Mouse (Mus musculus) T-helper 2 cell (primary cell): ENCODE measurements around the gene Gpx2.

Experiments used
- in situ Hi-C: fragments of 300-600 bp; cut with MboI, MseI; formaldehyde crosslinking; loops from one replicate; pipeline ENCODE4 v1.15.1; 2025; ENCODE audit warnings: high pct_unique_total_duplicates

Gene Gpx2

DNA sequence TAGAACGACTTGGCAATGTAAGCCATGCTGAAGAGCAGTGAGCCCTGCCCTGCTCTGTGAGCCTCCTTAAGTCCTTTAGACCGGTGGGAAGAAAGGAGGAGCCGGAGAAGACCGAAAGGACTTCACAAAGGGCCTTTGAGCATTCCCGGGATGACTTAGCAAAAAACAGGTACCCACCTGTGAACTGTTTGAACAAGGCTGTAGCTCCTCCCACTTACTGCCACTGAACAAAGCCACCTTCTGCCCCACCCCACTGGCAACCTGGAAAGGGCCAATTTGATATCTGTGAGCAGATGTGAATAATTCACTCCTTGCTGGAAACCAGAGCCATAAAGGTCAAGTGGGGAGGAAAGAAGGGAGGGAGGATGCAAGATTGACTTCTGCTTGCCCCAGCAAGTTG, at the start of gene Gpx2:
TSS of gene Gpx2 (minus strand) at position 205 of the 400 bp plus-strand sequence.
- in situ Hi-C loops: no loop called here

DNA sequence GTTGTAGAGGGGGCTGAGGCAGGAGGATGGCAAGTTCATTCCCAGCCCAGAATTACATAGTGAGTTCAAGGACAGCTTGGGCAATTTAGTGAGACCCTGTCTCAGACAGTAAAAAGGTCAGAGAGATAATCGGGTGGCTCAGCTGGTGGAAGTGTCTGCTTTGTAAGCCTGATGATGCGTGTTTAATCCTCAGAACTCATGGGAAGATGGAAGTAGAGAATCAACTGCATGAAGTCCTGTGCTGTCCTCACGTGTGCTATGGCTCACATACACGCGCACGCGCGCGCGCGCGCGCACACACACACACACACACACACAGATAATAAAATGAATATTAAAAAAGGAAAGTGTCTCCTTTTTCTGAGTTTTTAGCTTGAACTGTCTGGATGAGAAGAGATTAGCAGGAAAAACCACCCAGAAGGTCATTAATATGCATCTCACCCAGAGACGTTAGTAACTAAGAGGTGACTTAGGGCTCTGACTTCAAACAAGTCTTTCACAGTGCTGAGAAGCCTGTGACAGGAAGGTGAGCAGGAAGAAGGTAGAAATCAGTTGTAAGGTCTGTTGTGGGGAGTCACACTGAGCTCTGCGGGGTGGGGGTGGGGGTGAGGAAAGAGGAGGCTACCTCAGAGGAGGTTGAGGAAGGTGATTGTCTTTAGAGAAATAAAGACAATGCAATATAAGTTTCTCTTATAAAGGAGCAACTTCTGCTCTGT, 49.1 kb upstream of the Gpx2 start:
- in situ Hi-C loops: loop anchor here (10.0 kb wide), 1 partner anchor 100 kb away; no protein-coding TSS in a partner anchor

DNA sequence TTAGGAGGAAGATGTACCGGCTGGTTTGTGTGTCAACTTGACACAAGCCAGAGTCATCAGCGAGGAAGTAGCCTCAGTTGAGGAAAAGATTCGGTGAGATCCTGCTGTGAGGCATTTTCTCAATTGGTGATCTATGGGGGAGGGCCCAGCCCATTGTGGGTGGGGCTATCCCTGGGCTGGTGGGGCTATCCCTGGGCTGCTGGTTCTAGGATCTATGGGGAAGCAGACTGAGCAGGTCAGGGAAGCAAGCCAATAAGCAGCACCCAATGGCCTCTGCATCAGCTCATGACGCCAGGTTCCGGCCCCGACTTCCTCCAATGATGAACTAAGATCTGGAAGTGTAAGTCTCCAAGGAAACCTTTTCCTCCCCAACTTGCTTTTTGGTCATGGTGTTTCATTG, 44.7 kb upstream of the Gpx2 start:
- in situ Hi-C loops: loop anchor here (10.0 kb wide), 1 partner anchor 105 kb away; no protein-coding TSS in a partner anchor

DNA sequence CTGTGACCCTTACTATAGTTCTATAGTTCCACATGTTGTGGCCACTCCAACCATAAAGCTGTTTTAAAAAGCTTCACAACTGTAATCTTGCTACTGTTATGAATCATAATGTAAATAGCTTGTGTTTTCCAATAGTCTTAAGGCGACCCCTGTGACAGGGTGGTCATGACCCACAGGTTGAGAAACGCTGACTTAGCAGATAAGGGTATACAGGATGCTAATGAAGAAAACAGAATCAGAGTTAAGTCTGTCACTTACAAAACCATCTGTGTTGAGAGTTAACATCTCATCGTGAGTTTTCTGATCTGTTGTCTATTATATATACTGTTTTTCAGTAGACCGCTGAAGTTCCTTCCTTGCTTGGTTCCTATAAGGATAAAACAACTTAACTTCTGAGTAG, 43.9 kb upstream of the Gpx2 start:
- in situ Hi-C loops: loop anchor here (5.0 kb wide), 1 partner anchor 123 kb away; the partner anchor contains the start of gene Max

DNA sequence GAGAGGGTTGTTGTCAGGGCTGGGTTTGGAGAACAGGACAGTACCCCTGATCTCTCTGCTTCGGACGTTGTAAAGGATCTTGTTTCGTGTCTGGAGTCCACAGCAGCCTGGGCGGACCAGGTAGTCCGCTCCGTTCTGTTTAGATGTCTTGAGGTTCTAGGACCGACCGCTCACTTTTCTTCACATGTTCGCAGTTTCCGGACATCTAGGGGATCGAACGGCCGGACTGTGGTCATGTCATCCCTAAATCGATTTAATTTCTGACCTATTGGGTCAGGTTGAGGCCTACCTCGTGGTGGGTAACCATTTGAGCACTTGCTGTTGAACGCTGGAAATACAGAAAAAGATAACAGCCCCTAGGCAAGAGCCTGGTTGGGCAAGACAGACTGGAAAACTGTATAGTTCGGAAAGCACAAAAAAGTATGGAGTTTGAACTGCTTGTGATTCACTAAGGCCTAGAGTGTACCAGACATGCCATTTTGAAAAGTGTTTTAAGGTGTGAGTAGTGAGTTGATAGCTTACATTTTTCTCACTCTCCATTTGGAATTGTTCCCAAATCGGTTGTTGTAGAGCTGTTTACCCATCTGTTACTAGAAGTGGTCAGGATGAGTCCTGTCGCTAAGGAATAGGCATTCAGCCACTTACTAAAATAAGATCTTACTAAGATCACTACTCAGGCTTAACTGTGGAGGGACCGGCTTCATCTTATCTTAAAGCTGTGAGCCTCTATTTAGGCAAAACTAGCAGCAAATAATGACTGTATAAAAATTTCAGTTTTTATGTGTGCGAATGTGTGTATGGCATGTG, 42.7 kb upstream of the Gpx2 start:
- in situ Hi-C loops: loop anchor here (5.0 kb wide), 1 partner anchor 124 kb away; the partner anchor contains the start of gene Max

DNA sequence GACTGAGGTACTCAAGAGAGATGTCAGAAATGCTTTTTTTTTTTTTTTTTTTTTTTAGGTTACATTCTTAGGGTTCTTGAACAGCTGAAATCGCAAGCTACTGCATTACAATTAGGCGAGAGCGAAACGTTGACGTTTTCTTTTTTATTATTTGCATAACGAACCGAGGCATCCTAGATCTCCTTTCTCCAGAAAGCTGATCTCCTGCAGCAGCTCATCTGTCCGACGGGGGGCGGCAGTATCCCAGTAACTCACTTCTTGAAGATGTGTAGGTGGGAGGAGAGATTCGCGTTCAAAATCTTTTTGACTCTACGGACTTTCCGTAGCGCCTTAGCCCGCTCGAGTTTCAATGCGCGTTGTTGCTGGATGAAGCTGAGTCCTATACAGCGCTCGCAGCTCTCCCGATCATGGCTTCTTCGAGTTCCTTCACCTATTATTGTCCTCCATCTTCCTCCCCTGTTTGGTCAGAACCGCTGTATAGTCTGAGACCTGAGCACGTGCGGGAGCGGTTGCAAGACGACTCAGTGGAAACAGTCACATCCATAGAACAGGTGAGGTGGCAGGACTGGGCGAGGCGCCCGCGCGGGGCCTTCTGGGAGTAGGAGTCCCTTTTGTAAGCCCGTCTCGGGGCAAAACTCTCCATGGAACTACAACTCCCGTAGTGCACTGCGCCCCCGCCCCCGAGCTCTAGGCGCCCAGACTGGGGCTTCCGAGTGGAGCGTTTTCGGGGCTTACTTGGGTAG, 41.9 kb upstream of the Gpx2 start:
- in situ Hi-C loops: loop anchor here (5.0 kb wide), 1 partner anchor 125 kb away; the partner anchor contains the start of gene Max

DNA sequence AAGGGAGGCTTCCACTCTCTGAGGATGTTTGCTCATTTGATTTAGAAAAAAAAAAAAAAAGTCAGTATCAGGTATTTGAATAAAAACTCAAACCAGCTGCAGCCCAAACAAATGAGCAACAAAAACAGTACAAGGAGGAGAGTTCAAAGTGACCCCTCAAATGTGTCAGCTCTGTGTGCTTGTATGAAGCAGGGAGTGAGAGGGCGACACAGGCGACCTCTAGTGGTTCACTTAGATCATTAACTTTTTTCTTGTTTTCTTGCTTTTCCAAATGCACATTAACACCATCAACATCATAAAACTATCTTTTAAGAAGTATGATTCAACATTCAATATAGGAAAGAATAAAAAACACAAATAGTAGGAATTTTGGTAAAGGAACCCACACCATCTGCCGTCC, 37.4 kb upstream of the Gpx2 start:
- in situ Hi-C loops: no loop called here

DNA sequence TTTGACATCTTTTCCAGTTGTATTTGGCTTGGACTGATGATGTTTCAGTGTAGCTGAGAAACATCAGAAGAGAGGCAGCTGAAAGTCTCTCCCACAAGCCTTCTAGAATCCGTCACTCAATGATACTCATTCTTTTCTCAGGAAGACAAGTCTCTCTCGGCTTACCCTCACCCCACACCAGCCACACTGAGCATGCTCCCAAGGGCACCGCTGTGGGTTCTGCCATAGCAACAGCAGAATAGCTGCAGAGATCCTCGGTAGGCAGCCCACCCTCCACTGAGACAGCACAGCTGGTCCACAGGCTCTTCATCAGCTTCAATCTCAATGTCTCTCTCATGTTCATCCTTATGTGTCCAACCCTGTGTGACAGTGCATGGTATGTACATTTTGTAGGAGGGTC, 29.9 kb upstream of the Gpx2 start:
- in situ Hi-C loops: no loop called here

DNA sequence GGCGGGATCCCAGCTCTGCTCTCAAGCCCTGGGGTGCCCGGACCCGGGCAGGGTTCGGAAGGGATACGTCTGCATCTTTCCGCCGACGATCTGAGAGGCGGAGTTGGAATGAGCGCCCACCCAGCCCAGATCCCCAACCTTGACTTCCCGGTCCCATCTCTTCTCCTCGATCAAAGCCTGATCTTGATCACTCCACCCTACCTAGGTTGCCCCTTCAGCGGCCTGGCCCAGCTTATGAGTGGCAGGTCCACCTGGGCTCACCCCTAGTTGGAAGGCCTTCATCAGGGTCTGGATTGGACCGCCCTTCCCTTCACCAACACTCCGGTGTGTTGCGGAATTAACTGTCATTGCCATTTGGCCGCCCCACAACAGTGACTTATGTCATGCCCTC, 27.3 kb upstream of the Gpx2 start, which contains the start of gene Rab15:
TSS of gene Rab15 (minus strand) at position 258 of the 391 bp plus-strand sequence.
- in situ Hi-C loops: no loop called here

DNA sequence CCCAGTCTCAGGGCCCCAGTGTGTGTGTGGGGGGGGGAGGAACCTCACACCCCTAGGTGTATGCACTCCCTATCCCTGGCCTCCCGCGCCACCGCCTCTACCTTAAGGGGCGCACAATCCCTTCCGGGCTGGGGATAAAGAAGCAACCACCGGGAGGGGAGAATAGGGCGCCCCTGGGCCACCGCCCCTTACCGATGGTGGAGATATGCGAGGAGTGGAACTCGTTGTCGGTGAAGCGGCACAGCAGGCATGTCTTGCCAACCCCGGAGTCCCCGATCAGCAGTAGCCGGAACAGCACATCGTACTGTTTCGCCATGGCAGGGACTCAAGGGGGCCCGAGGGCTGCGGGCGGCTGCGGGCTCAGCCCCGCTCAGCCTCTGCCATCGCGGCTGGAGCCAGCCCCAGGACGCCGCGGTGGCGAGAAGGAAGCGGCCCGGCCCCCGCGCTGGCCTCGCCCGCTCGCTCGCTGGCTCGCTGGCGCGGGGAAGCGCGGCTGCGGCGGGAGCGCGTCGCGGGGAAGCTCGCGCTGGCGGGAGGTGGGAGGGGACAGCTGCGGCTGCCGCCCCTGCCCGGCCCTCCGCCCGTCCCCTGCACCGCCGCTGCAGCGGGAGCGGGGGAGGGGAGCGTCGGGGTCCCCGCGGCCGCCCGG, 26.8 kb upstream of the Gpx2 start:
- in situ Hi-C loops: no loop called here

DNA sequence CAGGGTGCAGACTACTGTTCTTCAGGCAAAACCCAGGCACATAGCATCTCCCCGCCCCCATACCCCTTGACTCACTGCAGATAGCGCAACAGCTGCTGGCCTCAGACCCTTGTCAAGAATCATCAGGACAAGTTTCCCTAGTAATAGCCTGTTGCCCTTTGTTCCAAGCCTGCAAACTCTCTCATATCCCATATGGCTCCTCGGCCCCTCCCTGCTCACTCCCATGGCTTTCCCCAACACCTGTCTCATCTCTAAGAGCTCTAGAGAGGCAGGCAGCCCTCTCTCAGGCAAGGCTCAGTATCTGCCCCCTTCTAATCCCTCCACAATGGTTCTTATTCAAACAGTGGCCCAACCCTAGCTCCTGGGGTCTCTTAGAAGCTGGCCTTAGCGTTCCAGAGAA, 25.3 kb upstream of the Gpx2 start:
- in situ Hi-C loops: no loop called here

DNA sequence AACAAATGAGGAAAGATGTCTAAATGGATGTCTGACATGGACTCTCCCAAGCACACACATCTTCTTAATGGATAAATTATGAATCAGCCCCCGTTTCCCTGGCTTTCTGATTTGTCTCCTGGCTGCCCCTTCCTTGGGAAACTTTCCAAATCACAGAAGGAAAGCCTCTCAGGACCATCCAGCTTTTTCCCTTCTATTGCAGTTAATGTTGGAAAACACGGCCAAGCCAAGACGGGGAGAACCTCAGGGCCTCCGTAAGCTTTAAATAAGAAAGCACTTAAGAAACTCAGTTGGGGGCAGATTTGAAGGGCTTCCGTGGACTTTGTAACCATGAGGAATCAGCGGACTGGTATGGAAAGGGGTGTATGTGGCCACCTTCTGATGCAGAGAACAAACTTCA, 24.5 kb upstream of the Gpx2 start:
- in situ Hi-C loops: no loop called here

DNA sequence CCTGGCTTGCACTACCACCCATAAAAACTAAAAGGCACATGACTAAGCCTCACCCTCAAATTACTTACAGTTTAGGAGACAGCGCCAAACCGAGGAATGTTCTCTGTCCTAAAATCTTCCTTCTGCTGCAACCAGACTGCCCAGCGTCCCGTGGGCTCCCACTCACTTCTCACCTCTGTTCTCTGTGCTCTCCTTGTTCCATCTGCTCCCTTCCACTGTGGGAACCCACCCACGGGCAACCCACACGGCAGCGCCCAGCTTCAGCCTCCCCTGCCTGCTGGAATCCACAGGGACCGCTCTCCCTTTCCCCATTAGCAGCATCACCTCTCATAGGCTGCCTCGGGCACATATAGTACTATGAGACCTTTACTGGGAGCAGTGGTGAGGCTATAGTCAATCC, 23.6 kb upstream of the Gpx2 start:
- in situ Hi-C loops: no loop called here

DNA sequence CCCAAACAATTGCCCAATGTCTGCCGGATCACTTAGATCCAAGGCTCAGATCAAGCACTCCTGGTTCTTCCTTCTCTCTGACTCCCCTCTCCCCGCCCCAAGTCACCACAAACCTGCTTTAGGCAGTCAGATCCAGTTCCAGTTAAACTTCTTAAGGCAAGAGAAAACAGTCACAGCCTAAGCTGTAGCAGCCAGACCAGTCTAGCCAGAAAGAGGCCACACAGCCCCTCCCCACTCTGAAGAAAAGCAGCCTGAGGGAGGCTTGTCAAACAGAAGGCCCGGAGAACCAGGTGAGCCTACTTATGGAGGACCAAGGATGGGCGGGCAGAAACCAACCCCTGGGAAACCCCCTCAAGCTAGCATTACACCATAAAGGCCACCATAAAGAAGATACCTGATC, 22.8 kb upstream of the Gpx2 start:
- in situ Hi-C loops: no loop called here

DNA sequence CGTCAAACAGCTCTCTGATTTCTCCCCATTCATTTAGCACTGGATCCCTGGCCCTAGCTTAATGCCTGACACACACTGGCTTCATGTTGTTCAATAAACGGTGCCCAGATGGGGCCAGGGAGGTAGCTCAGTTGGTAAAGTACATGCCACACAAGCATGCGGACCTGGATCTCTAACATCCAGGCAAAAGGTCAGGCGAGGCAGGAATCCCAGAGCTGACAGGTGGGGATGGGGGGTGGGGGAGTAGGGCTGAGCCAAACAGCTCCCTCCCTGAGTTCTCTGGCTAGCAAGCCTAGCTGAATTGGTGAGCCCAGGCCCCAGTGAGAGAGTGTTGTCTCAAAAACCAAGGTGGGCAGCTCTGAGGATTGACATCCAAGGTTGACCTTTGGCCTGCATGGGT, 21.8 kb upstream of the Gpx2 start:
- in situ Hi-C loops: no loop called here

DNA sequence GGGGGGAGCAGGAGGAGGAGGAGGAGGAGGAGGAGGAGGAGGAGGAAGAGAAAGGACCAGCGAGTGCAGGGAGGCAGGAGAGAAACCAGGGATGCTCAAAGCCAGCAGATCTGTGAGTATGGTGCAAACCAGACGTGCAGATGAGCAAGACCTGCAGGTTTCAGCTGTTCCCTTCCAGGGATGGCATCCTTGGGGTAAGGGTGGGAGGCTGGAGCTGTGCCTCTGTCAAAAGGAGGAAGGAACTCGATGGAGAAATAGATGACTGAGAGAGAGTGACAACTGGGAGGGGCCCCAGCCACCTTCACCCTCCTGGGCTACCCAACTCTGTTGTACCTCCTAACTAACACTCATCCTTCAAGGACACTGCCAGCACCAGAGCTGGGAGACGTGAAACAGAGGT, 21.4 kb upstream of the Gpx2 start:
- in situ Hi-C loops: no loop called here

DNA sequence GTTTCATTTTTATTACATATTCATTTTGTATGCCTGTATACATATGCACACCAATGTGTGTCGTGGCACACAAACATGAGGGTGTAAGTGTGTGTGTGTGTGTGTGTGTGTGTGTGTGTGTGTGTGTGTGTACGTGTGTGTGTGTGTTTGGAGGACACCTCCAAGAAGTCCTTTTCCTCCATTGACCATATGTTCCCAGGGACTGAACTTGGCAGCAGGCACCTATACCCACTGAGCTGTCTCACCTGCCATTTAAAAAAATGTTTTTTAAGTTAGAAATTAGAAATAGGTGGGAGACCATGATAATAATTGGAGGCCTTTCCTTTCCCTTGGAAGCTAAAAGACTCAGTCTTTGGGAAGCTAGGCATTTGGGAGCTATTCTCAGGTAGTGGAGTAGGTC, 18.8 kb upstream of the Gpx2 start:
- in situ Hi-C loops: no loop called here

DNA sequence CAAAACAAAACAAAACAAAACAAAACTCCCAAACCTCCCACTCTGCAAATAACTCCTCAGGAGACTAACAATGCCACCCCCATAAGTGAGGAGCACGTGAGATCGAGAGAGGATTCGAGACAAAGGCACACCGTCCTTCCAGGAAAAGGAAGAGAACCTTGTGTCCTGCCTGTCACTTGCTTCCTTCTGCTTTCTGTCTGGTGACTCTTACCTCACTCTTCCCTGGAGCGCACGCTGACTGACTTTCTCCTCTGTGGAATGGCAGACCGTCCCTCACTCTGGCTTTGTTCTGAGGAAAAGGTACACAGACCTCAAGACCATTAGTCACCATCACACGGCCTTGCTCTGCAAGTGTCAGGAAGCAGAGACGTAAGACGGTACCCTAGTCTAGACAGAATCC, 18.2 kb upstream of the Gpx2 start:
- in situ Hi-C loops: no loop called here

DNA sequence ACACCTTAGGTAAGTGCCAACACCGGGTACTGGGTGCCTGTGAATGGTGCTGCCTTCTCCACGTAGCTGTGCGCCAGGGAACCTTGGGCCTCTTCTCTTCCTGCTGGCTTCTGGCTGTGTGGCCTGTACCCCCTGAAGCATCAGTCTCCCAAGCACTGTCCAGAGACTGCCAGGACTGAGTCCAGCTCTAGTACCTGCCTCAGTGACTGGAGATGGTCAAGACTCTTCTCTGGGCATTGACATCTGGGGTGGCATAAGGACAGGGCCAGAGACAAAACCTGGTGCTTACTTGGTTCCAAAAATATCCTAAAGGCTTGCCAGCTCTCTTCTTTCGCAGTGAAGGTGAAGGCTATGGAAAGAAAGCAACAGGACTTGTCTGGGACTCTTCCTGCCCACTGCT, 15.7 kb upstream of the Gpx2 start:
- in situ Hi-C loops: no loop called here

DNA sequence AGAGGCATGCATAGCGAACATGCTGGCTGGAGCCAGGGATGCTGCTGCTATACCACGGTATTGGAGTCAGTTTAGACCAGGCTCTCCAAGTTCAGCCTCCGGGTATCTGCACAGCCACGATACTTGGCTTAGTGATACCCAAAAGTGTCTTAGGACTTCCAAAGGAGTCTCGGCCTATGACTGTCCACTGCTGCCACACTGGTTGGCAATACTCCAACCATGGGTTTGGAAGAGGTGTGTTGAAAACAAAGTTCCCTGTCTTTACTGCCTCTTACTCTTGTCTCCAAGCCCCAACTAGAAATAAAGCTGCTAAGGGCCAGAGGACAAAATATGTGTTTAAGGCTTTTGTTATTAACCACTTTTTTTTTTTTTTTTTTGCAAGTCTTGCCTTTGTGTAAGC, 15.1 kb upstream of the Gpx2 start:
- in situ Hi-C loops: no loop called here

DNA sequence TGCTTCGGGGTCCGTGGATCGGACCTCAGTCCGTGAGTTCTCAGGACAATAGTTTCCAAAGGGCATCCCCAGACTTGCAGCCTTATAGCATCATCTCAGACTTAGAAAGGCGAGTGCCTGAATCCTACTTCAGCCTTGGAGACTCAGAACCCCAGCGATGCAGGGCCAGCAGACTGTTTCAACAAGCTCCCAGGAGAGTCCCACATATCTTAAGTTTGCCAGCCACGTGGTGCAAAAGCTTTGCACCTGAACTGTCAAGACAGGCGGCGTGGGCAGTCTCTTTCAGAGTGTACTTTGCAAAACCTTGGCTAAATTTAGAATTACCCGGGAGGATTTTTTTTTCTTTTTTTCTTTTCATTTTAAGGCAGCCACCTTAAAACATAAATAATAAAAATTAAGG, 12.4 kb upstream of the Gpx2 start:
- in situ Hi-C loops: no loop called here
